Mouse (Mus musculus) megakaryocyte-erythroid progenitor cell, adult 5-6 weeks (primary cell): Measurements from ENCODE around the gene Sult6b2. TPM values are rescaled to one million over a fixed set of nuclear protein-coding genes. Genes with fewer than 3 reads are reported as not detected.
A peak's percentile ranks its signal among the peaks of the same experiment; 100 is the strongest.

Experiments used
- ATAC-seq: replicated peaks from 2 replicates; pipeline ENCODE4 v1.8.0; 2016; ENCODE audit warnings: mild to moderate bottlenecking, inconsistent platforms; ENCODE audit not compliant: severe bottlenecking, poor library complexity, low FRiP score, low TSS enrichment
- total RNA-seq, 2 experiments: library from RNA; stranded (forward) in 1 of 2; stranded (reverse) in 1 of 2; fragments of 200-1000, 215-1000 nt in 1 of 2; fragments of >200 nt in 1 of 2; fragmentation: Nextera tagmentation in 1 of 2; gene quantifications; 2 replicates each; pipeline ENCODE4 v1.2.3; 2014 to 2017

Gene Sult6b2
- not detected in 2 replicates for total RNA-seq (2014; fragmentation: Nextera tagmentation)
- not detected in 2 replicates for total RNA-seq (2017)

DNA sequence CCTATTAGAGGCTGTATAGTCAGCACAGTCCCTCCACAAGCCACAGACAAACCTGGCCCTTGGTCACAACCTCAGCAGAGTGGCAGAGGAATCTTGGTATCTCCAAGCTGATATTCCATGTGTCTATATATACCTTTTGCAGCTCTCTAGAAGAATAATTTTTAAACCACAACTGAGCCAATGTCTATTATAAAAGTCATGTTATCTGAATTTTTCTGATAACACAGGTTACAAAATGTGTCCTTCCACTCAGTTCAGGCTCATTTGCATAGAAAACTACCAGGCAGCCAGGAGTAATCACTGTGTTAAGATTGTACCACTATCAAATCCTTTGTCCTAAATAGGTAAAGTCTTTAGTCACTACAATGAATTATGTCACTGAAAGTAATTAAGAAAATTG is at the start of gene Sult6b2:
Gene Sult6b2, minus strand, starts transcription at position 101 of the 400 bp plus-strand sequence.
- ATAC-seq = no peak

DNA sequence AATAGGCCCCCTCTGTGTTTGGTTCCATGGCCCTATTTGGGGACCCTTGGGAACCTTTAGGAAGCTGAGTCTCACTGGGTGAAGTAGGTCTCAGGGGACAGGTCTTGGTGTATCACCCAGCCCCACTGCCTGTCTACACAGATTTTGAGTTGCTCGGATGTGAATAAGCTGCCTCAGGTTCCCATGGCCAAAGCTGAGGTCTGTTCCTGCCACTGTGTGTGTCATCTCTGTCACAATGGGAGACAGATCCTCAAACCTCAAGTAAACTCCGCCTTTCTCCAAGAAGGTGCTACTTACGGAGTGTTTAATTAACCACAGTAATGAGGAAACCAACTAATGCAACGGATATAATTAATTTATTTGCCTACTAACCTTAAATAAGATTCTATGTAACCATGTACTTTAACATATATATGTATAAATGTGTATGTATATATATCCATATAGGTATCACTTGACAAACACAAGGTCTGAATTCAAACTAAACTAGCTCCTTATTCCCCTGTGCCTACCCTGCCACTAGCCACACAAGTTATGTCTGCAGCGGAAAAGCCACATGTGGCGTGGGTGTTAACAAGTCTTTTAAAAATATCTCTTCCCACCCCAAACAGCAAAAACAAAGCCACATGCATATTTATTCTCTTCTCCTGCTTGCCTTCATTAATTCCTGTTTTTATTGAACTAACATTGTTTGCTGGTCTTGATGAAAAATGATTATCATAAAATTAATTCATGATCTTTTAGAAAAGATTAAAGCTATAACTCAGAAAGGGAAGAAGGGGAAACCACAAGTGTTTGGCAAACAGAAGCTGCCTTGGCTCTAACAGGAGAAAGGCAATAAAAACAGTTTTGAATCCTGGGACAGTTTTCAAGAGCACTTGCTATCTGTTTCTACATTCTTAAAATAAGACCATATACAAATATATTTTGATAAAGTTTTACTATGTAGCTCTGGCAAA is 48.4 kb upstream of the Sult6b2 start:
- ATAC-seq = no peak

DNA sequence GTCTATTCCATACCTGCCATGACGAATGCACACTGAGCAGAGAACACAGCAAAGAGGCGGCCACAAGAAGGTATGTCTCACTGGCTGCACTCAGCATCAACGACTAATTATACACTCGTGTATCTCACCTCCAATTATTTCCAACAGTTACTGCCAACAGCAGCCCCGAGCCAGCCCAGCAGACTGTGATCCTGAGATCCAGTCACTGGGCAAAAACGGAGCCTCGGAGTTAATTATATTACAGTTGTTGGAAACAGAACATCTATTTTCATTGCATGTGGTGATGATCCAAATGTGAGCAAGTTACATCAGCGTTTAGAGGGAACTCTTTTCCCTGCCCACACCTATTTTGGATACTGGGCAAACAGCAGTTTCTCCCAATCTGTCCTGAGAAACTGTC is 46.1 kb upstream of the Sult6b2 start:
- ATAC-seq = no peak

DNA sequence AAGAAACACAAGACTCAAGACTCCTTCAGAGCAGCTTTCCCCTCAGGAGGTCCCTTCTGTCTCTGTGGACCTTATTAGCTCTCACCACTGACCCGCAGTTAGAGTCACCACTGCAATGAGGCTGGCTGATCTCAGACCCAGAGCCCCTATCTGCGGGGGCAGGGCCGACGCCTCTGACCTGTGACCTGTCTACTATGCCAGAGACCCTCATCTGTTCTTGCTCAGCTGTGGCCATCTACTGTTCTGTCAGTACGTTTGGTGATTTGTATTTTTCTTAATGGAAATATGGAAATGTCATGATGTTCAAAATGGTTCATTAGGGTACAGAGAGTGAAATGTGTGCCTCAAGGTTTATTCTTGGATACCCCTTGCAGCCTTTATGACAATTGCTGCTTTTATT is 45.0 kb upstream of the Sult6b2 start:
- no peak for ATAC-seq

DNA sequence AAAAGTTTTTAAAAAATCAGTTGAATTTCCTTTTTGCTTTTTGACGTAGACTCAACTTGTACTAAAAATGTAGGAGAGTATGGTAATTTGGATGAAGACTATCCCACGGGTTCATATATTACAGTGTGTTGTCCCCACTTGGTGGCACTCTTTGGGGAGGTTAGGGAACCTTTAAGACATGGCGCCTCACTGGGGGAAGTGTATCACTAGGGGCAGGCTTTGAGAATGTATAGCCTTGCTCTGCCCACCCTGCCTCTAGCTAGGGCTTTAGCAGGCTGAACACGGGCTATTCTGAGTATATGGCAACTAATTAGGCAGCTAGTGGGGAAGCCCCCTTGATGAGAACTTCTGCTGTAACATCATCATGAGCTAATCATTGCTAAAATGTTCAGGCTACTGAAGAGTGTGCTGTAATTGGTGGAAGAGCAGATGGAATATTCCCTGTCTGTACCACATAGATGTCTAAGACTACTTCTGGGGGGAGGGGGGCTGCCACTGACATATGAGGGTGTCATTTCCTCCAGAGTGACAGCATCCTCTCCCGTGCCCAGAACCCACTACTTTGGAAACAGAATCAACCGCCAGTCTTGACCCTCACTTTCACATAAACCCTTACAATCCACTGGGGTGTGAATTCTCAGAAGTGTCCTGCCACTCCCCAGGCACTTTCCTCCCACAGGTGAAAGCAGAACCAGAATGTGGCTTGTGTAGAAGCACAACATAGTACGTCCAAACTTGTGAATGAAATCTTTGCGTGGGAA is 43.8 kb upstream of the Sult6b2 start:
- no peak for ATAC-seq

DNA sequence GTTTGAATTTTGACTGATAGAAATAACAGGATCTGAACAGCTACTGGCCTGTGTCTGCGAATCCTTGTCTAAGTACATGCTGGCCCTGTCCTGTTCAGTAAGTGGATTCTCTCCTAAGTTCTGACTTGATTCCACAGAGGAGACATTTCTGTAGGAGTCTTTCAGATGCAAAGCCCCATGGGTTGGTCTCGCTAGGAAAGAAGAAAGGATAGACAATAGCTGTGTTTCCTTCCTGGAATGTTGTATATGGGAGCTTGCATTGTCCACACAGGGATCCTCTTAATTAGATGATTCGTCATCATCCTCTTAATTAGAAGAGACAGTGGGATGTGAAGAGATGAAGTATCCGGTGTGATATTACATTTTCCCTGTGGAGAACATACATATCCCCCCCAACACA is 42.6 kb upstream of the Sult6b2 start:
- no peak for ATAC-seq

DNA sequence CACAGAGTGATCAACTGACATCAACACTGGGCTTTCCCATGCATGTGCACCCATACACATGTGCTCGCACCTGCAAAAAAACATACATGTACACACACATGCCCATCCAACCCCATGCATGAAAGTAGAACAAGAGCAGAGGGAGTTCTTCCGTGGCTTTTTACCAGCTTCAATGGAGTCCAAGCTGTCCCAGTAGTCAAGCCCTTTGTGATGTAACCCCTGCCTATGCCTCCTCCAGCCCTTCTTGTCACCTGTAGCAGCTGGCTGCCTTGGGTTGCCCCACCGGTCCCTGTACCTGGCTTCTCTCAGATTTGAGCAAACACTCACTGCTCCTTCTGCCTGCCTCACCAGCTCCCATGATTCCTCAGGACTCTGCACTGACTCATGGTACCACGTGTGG is 40.8 kb upstream of the Sult6b2 start:
- ATAC-seq = no peak

DNA sequence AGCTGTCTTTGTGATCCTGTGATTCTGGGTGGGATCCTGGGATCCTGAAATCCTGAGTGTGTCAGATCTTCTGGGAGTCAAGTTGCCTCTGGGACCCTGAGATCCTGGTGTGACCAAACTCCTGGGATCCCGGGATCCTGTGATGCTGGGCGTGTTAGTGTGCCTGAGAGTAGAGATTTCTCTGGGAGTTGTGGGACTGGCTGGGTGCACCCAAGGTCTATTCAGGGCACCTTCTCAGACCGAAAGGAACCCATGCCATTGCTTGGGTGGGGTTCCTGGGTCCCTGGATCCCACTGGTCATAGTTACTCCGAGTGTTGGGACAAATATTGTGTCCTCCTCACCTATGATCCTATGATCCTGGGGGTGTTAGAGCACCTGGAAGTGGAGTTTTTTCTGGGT is 39.8 kb upstream of the Sult6b2 start:
- no peak for ATAC-seq

DNA sequence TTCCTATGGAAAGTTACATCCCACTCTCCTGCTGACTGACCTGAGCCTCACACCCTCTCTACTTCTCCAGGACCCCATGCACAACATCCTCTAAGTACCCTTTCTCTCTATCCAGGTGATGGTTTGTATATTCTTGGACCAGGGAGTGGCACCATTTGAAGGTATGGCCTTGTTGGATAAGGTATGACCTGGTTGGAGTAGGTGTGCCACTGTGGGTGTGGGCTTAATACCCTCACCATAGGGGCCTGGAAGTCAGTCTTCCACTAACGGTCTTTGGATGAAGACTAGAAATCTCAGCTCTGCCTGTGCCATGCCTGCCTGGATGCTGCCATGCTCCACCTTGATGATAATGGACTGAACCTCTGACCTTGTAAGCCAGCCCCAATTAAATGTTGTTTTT is 34.2 kb upstream of the Sult6b2 start:
- no peak for ATAC-seq

DNA sequence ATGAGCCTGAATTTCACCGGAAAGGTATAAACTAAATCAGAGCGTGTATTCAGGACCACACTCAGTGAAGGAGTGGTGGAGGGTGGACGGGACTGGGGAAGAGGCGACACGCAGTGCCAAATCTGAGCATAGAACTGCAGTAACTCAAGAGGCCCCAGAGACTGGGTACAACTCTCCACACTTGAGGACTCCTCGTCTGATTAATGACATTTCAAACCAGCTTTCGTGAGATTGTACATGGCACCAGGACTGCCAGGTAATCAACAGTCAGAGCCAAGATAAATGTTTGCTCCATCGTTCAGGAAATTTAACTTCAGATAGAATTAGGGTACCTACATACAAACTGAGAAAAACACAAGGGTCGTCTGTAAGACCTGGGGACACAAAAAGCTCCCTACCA is 33.0 kb upstream of the Sult6b2 start:
- ATAC-seq = no peak

DNA sequence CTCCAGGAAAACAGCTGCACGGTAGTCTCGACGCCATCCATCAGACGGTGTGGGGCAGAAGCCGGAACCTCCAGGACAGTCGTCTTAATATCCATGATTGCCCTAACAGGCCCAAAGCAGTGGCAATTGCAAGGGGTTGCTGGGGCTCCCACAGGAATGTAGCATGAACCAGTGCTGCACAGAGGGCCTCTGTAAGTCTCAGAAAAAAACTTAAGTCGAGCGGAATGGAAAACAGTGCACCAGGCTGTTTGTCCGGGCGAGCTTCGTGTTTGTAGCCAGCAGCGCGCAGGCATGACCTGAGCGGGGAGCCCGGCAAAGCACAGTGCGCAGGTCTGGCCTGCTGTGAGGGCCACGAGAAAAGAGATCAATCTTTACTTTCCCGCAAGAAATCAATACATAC is 31.4 kb upstream of the Sult6b2 start:
- no peak for ATAC-seq

DNA sequence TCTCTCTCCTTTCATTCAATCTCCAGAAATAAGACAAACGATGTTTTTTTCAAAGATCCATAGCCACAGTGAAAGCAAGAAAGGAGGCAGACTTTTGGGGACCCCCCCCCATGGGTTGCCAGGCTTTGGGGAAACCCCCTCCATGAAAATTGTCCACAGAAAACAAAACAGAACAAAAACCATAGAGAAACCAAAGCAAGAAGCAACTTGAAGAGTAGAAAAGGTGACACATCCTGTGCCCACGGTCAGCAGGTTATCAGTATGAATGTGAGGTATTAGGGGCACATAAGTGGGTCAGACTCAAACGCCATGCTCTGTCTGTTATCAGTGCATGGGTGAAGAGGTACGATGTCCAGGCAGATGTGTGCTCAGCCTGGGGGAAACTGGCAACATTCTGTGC is 30.6 kb upstream of the Sult6b2 start:
- ATAC-seq = no peak

DNA sequence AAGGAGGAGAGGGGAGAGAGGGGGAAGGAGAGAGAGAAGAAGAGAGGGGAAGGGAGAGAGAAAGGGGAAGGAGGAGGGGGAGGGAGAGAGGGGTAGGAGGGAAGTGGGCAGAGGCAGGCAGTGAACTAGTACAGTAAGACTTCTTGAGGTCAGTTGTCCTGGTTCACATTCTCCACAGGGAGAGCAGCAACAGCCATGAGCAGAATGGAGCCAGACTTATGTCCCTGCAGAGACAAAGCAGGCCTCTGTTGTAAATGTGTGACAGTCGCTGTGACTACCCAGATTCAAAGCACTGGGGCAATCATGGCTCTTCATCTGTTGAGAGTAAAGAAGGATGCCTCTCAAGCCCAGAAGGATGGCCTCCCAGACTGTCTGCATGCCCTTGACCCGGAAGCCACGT is 27.4 kb upstream of the Sult6b2 start:
- ATAC-seq = 0 out of 2 replicates have a peak, but pooled peaks have one; percentile 20

DNA sequence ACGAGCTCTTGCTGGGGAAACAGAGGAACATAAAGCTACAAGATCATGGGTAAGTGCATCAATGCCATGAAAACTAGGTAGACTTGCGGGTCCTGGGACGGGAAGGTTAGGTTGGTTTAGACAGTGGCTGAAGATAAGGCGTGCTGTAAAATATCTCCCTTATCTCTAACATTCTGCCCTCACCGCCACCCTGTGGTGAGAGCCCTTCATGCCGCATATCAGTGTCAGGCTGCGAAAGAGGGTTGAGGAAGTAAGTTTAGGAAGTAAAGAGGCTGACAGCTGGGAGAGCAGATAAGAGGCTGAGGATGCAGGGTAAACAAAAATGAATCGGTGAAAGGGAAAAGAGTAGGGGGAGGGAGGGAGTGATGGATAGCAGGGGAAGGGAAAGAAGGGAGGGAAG is 26.9 kb upstream of the Sult6b2 start:
- peak; percentile 93 for ATAC-seq

DNA sequence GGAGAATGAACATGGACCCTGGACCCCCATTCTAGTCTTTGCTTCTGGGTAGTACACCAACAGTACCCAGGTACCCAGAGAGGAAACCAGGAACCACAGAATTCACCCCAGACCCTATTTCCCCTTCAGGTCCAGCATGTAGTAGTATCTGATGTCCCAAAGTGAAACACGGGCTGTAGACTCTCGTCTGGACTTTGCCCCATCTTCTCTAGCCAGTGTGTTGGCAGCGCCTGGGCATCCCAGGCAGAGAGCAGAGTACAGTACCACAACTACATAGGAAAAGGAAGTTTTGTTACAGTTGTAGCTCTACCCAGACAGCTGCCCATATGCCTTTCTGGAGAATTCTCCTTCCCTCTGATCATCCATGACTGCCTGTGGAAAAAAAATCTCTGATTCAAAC is 25.9 kb upstream of the Sult6b2 start:
- no peak for ATAC-seq

DNA sequence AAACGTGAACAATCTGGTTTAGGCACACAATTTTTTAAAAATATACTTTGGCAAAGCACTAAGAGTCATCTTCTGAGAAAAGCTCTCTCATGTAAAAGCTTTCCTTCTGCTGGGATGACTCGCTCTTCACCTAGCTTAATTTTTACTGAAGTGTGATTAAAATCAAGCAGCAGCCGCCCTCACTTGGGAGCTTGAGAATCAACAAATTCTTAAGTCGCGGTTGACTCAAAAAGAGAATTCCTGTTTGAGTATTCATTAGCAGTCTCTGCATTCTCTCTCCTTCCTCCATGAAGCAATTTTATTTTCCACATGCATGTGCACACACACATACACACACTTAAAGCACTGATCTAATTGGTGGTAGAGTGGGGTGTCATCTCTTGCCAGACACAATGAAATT is 21.1 kb upstream of the Sult6b2 start:
- ATAC-seq = no peak

DNA sequence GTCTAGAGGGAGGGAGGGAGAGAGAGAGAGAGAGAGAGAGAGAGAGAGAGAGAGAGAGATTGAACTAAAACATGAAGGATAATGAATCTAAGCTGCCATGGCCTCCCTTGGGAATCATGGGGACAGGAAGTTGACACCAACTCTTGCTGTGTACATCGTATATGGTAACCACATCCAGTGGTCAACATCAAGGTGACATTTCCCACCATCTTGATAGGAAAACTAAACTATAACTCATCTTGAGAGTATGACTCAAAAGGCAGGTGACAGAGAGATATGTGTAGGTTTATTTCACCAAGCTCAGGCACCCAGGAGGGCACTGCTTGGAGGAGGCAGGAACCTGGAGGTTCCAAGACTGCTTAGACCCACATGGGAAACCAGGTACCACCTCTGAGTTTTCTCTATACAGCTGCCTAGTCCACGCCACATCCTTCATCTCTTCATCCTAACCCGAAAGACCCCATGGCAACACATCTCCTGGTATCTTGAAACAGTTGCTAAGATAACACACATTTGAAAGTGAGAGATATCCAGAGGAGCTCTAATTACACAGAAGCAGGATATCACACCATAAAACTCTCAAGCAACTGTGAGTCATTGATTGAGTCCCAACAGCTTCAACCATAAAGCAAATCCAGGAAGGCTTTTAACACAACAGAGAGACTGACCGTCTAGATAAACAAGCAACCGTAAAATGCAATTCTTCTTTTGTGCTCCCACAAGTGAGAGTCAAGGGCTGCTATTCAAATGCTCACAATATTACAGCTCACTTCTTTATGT is 18.9 kb upstream of the Sult6b2 start:
- peak; percentile 48; the same call in 1 of the 2 replicates for ATAC-seq

DNA sequence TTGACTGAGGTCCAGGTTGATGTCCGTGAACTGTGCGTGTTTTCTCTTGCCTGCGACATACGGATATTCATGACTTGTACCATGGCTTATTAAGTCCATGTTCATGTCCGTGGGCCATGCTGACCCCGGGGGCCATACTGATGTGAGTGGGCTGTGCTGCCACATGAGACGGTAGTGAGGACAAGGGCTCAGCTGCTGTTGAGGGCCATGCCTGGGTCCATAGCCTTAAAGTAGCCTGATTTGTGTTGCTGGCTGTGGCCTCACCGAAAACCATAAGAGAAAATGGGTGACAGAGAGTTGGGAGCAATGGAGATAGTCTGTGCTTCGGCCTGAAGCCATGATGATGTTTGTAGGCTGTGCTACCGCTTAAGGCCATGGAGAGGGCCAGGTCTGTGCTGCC is 14.0 kb upstream of the Sult6b2 start:
- ATAC-seq = no peak

DNA sequence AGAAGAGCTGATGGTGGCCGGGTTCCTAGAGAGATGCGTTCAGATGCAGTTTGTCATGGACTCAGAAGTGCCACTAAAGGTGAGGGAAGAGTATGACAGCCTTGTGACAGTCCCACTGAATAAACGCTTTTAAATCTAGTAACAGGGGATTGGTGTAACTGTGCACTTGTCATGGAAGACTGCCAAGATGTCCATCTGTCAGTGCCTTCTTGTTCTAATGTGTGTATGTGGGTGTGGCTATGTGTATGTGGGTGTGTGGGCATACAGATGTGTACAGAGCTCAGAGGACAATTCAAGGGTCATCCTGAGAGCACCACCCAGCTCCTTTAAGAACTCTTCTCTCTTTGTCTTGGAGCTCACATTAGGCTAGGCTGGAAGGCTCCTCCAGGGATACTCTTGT is 11.2 kb upstream of the Sult6b2 start:
- ATAC-seq = peak; percentile 36; the same call in 1 of the 2 replicates

DNA sequence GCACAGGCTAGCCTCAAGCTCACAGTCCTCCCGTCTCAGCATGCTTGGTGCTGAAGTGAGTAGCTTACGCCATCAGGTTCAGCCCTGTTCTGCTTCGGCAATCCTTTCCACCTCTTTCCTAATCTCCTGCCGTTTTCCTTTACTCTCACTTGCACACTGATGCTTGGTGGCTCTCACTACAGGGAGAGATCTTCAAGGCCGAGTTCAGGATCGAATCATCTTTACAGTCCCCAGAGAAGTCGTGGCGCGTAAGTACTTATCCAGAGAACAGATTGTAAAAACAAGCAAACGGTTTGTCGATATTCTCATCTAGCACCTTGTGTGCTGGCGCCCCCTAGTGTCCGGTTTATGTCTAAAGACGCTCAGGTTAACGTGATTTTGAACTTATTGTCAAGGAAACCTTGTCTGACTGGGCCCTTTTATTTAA is 10.2 kb upstream of the Sult6b2 start:
- peak; percentile 68 for ATAC-seq
